Mouse (Mus musculus): ENCODE measurements around the gene Shisa6. TPM values are rescaled to one million over a fixed set of nuclear protein-coding genes. Genes with fewer than 3 reads are reported as not detected.
"Not testable (repeated sequence)": the region's sequence is repeated elsewhere in the genome, so short reads cannot be mapped to it uniquely, and the experiment has no call there.

Shisa6 gene
- total RNA-seq, 2 experiments from 2014 or later = 16.8 to 21.6 TPM

DNA sequence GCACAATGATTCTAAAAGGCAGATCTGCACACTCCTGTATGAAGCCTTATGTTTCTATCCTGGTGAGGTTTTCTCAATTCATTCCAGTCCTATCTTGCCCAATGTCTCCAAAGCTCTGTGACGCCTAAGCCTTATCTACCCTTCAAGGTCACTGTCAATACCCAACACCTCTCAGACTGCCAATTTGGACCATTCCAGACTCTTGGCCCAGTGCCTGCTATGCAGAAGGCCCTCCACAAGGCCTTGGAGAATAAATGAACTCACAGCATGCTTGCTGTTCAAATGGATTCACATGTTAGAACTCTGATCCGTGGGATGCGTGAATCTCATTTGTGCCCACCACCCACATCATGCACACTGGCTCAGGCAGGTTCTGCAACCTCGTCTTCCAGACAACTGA lies 38.0 kb downstream of the Shisa6 start:
- DNase-seq (ENCODE audit: low spot score in 2 of 2) = no peak

DNA sequence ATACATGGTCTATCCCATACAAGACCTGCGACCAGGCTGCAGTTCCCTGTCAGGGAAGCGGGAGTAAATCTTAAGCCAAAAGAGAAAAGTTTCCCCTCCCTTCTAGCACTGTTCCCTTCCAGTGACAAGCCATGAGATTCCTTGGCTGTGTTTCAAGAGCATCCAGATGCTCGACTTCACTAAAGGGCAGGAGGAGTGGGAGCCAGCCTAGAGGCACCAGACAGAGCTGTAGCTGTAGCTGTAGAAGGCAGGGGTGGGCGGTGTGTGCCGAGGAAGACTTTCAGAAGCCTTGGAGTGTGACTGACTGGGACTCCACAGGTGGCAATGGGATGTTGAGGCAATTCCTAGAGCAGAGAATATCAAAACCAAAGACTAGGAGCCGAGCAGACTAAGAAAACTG lies 43.3 kb downstream of the Shisa6 start:
- DNase-seq (ENCODE audit: low spot score in 2 of 2) = peak; percentile 11 to 41

DNA sequence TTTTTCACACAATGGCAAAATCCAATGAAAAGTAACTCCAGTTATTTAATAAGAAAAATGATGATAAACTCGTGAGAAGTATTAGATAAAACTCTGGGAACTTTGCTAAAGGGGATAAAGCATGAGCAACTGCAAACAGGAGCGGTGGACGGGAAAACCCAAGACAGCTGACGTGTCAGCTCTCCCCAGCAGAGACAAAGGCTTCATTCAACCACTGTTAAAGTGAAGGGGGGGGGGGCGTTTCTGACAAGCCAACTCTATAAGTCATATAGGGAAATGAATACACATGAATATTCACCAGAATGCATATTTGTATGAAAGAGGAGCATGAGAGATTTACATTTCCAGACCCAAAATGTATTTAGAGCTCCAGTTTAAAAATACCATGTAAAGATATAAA lies 83.1 kb downstream of the Shisa6 start:
- no peak for DNase-seq (ENCODE audit: low spot score in 2 of 2)

DNA sequence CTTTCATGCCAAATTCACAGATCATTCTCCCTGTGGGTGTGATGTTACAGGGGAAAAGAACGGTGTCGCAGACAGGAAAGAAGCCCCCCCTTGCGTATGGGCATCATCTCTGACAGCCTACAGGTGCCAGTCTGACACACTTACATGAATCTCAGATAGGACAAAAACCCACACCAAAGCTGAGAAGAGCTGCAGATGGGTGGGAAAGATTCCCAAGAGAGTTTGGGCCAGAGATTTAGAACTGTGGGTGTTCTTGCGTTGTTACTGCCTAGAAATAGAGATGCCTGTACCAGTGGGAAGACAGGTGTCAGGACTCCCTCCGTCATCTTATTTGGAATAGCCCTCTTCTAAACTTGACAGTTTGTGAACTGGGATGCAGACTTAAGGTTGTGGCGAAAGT lies 99.6 kb downstream of the Shisa6 start:
- DNase-seq (ENCODE audit: low spot score in 2 of 2) = peak; percentile 25 to 27

DNA sequence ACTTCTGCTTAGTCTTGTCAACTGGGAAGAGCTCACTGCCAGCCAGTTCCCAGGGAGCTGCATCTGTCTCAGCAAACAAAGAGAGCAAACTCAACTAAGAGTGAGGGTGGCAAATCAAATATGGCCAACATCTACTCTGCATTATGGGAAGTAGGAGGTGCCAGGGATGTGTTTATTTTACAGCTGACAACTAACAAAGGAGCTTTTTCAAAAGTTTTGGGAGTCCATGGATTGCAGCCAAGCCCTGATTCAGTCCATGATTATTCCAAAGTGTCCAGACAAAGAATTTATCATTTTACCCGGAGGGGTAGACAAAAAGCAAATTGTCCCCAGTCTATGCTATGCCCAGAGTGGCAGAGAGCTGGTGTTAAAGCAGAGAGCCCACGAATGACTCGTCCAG lies 107.5 kb downstream of the Shisa6 start:
- DNase-seq (ENCODE audit: low spot score in 2 of 2) = no peak

DNA sequence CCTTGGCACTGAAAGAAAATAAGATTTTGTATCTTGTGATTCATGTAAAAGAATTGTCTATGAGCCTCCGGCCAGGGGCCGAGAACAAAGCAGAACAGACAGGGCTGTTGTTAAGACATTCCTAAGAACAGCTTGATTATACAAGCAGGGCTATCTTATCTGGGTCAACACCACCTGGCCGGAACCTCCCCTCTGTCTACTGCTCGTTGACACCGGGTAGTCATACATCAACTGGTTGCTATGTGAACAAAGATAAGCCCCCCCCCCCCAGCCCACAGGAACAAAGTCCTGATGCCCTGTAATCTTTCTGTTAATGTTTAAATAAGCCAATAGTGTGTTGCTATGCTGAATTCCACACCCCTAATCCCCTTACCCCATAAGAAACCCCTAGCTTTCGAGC lies 117.0 kb downstream of the Shisa6 start:
- DNase-seq (ENCODE audit: low spot score in 2 of 2) = not testable (repeated sequence)

DNA sequence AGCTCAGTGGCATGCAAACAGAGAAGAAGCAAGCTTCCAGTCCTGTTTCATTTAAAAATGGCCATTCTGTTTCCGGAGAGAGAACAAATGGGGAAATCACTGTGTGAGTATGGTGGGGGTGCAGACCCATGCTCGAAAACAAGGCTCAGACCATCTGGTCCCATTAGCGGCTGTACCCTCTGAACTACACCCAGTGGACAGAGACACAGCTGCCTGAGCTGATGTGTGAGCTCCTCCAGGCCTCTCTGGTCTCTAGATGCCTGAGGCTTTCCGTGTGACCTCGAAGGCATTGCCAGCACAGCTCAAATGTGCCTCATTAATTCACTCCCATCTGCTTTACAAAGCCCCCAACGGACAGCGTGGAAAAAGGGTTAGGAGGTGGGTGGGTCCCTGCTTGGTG lies 125.7 kb downstream of the Shisa6 start:
- DNase-seq (ENCODE audit: low spot score in 2 of 2) = no peak

DNA sequence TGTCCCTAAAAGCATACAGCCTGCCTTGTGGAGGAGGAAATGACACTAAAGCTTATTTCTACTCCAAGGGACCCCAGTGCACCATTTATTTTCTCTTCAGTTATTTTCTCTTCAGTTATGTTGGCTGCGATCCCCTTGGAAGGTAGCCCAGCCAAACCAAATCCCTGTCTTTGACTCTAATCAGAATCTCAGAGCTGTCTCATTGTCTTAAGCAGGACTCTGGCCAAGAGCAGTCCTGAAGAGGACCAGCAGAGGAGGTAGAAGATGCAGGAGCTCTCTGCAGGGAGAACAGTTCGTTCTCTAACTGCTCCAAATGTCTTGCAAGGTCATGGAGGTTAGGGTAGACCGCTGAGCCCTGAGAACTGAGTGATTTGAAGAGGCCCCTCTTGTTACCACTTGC lies 138.2 kb downstream of the Shisa6 start:
- no peak for DNase-seq (ENCODE audit: low spot score in 2 of 2)

DNA sequence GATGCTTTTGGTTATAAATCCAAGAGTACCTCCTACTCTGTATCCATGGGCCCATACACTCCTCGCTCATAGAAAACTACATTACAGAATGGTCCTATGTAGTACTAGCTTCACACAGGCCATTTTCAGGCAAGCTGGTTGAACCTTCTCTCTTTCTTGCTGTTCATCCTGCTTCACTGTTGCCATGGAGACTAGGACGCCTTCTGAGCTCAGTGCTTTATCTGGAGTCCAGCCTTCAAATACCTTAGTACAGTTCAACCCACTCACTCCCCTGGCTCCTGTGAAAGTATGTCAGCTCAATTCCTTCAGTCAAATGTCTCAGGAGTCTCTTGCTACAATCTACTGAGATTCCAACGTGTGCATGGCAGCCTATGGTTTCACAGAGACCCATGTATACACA lies 154.0 kb downstream of the Shisa6 start:
- DNase-seq (ENCODE audit: low spot score in 2 of 2) = peak; percentile 32 to 58

DNA sequence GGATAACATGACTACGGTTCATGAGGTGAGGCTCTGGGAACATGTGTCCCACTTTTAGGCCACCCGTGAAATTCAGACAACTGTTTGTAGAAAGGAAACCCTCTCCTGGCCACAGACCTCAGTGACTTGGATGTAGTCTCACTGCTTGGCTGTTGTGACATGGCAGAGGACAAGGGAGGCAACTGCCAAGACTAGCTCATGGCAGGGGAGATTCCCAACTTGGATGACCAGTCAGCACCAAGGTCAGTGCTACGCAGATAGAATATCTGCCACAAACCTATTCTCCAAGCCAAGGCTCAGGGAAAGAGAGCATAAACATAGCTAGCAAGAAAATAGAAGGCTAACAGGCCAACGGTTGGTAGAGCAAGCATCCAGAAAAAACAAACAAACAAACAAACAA lies 156.0 kb downstream of the Shisa6 start:
- DNase-seq (ENCODE audit: low spot score in 2 of 2) = no peak

DNA sequence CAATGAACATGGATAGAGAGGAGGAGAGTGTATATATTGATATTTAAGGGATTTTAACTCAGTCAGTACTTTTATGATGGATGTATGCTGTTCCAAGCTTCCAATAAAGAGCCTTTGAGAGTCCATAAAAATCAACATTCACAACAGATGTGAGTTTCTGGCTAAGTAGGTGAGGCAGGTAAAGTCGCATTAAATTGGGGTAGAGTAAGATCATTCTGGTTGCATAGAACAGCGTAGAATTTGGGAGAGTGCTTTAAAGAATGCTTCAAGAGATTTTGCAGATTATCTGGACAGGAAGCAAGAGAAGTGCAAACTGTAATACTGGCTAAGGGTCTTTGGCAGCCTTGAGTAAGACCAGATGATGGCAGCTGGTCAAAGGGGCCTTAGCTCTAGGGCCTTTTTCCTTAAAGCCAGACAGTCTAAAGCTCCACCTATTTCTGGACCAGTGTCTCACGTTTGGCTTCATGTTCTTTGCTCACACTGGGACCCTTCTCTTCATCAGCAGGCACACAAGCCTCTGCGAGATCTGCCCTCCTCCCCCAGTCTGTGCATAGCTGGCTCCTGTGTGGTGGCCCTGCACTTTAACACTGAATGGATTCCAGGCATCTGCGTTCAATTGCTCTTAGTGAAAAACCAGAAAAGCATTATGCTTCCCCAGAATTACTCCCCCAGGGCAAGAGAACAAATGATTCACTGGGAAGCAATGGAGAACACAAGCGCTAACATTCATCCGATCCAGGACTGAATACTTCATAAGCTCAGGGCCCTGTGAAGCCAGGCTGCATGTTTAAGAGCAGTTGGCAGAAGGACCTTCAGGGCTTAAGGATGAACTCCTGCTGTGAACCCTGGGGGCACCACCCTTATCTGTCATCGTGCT lies 158.7 kb downstream of the Shisa6 start:
- DNase-seq (ENCODE audit: low spot score in 2 of 2) = no peak

DNA sequence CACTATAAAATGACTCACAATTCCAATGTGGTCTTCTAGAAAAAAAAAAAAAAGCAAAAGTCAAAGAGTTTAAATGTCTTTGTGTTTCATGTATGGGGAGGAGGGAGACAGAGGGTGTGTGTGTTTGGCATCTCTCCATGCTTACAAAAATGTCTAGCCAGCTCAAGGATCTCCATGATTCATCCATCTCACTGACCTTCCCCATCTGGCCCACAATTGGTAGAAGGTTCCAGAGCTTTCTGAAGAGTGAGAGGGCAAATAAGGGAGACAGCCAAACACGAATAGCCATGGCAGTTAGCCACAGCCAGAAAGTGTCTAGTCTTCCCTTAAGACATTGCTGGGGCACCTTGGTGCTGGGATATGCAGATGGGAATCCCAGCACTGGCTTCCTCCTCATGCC lies 166.0 kb downstream of the Shisa6 start:
- no peak for DNase-seq (ENCODE audit: low spot score in 2 of 2)

DNA sequence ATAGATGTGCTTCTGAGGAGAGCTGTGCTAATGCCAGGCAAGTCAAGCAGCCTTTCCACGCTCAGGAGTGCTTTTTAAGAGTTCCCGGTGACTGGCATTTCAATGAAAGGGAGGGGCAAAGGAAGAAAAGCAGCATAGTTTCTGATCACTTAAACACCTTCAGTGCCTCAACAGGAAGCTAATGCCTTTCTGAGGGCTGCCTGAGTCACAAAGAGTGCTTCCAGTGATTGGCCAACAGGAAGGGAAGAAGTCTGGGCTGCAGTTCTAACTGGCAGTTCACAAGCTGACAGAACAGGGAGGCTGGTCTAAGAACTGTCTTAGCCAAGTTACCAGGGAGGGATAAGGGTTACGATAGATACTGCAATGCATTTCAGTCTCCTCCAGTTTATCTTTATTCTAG lies 180.9 kb downstream of the Shisa6 start:
- no peak for DNase-seq (ENCODE audit: low spot score in 2 of 2)

DNA sequence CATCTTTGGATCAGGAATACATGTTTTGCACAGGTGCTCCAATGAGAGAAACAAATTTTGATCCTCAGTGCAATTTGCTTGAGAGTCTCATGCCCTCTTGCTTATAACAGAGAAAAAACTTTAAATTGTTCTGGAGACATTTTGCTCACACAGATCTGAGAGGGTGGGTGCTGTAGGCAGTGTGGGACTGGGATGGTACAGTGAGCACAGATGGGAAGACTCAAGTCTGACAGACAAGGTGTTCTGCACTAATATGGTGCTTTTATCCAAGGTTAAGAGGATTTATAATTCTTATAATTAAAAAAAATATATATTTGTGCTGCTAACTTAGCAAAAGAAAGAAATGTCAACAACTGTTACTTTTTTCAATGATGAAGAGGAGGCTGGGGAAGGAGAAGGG lies 189.5 kb downstream of the Shisa6 start:
- no peak for DNase-seq (ENCODE audit: low spot score in 2 of 2)

DNA sequence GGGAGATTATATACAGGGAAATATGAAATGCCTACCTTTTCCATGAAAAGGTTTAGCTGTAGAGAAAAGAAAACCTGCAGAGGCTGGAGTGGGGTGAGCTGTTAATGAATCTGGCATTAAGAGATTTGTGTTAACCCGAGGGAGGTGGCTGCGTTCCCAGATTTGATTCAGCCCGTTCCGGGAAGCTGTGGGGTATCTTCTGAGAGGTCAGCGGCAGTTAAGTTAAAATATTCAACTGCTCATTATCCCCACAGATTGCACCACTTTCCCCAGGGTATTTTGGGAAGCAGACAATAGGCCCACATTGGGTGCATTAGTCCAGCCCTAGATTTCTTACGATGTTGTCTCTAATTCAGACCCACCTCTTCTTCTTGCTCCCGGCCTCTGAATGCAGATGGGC lies 213.0 kb downstream of the Shisa6 start:
- no peak for DNase-seq (ENCODE audit: low spot score in 2 of 2)

DNA sequence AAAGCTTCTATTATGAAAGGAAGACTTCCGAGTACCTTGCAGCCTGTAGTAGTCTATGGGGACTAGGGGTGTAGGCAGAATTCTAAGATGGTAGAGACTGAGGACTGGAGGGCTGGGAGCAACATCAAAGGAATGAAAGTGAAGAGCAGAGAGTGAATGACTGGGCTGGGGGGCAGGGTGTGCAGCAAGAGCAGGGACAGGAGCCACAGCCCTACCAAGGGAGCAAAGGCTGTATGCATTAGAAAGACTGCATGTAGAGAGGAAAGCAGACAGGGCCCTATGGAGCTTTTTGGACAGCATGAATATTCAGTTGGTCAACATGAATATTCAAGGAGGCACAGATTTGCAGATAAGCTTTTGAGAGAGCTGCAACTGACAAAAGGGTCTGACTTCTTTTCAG lies 221.4 kb downstream of the Shisa6 start:
- DNase-seq (ENCODE audit: low spot score in 2 of 2) = no peak

DNA sequence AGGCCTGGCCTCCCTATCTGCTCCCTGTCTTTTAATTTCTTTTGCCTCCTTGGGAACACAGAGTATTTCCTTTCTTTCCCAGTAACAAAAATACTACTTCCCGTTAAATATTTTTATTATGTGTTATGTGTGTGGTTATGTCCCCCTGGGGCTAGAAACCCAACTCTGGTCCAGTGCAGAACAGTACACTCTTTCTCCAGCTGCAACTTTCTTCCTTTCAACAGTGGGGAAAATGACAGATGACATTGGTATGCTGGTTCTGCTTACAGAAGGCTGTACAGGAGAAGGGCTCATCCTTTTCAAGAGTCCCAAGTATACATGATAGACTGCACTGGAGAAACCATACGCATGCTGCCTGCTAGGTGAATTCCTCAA lies 251.1 kb downstream of the Shisa6 start:
- DNase-seq (ENCODE audit: low spot score in 2 of 2) = no peak

DNA sequence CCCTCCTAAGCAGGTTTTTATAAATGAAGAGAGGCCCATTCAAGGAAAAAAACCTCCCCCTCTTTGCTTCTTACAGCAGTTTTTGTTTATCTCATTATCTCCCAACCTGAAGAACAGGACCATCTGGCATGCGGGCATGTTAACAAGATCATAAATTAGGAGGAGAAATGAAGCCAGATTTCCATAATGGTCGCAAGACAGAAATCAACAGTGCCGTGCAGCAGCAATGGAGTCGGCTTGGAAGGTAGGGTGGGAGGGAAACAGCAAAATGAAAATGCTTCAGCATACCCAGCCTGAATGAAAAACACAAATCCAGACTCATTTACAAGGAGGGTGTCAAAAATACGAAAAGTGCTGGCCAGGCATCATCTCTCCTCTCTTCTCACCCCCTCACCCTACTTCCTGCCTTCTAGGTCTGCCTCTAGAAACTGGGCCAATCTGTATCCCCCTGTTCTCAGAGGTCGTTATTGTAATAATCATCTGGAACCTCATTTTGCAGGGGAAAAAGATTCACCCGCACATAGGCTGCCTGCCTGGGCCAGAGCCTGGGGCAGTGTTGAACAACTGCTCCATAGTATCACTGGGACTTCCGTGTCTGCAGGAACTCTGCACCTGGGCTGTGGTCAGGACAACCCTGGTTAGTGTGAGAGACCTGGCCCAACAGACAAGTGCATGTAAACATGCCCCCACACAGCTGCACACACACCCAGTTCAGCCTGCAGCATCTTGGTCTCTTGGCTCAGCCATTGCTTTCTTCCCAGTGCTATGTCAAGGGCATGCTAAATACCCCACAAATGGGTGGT lies 251.7 kb downstream of the Shisa6 start:
- DNase-seq (ENCODE audit: low spot score in 2 of 2) = peak in 1 of 2 experiments; percentile 13

DNA sequence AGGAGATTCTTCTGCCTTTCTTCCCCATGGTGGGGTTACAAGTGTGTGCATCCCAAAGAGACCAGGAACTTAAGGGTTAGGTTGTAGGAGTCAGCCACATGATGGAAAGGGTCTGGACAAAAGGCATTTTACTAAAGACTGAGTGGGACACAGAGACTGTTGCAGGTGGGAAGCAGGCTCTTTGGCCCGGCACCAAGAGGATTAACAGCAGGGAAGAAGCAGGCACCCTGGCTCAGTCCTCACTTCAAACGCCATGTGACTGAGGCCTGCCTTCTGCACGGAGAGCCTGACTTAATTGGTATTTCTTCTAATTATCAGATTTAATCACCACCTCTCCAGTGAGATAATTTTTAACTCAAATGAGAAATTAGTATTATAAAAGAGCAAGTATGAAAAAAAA lies 258.7 kb downstream of the Shisa6 start:
- DNase-seq (ENCODE audit: low spot score in 2 of 2) = no peak

DNA sequence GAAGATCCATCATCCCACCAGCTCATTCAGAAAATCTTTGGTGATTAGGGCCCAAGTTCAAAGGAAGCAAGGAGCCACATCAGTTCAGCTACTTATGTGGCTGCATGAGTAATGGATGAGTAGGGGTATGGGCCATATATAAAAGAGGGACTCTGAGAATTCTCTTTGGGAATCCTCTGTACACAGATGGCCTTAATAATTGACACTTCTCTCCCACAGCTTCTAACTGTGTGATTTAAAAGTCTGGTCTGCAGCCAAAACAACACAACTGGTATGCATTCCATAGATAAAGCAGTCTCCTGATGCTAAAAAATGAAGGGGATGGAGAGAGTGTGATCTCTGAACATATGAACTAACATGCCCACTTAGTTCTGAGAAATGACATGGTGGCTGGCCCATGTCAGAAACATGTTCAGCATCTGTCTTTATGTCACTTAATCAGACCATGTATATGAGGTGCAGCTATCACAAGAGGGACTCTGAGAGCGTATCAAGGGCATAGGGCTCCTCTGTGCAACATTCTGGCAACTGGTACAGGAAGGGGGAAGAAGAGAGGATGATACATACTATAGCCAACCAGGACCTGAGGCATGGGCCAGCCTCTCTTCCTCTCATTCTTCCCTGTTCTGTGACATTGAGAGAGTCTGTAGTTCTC lies 260.3 kb downstream of the Shisa6 start:
- DNase-seq (ENCODE audit: low spot score in 2 of 2) = no peak

DNA sequence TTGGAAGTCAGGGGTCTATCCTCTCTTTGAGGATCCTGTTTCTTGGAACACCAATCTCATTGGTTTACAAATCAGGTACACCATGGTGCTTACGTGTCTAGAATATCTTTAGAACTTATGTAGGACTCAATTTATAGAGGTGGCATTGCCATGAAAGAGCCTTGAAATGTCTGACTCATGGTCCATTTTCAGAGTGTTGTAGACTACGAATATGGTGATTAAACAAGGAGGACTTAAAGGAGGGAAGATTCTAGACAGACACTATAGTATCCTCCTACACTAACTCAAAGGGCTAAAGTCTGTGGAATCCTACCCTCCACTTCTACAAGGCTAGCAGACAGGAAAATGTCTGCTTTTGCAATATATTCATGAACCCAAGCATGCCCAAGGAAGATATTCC lies 265.6 kb downstream of the Shisa6 start:
- no peak for DNase-seq (ENCODE audit: low spot score in 2 of 2)

DNA sequence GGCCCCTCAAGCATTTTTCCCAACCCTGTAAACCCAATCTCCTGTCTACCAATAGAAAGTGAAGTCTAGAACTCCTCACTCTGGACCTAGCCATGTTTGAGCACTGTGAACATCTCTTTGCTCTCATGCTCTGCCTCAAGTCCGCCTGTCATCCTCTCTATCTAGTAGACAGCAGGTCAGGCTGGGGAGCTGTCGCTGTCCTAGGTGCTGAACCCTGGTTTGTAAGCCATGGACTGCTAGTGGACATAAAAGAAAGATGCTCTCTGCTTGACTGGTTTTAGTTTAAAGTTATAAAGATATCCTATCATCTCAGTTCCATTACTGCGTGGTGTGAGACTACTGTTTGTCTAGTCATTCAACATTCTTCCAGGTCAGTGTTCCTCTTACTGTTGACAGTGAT lies 266.9 kb downstream of the Shisa6 start:
- DNase-seq (ENCODE audit: low spot score in 2 of 2) = no peak
